Mouse (Mus musculus) ES-E14 (cell line): ENCODE data around the gene Dclk2. TPM values are rescaled to one million over a fixed set of nuclear protein-coding genes. Genes with fewer than 3 reads are reported as not detected.

ENCODE experiments used
- DNase-seq: peaks from one replicate; pipeline ENCODE4 v3.0.0-alpha.2; 2013; ENCODE audit warnings: low read depth, low spot score
- H3K27ac ChIP-seq: 2 replicates; pipeline ENCODE4 v1.5.1; 2012; ENCODE audit warnings: low read depth, mild to moderate bottlenecking, low read length, moderate library complexity, mixed read lengths; ENCODE audit not compliant: poor library complexity, insufficient read depth, severe bottlenecking
- H3K36me3 ChIP-seq: 2 replicates; pipeline ENCODE4 v1.6.1; 2012; ENCODE audit warnings: mild to moderate bottlenecking, low read length, moderate library complexity, mixed read lengths; ENCODE audit not compliant: control insufficient read depth, poor library complexity, insufficient read depth, severe bottlenecking
- H3K4me1 ChIP-seq, 2 experiments: fragments of 150-350 bp in 1 of 2; sonication (generic) in 1 of 2; 2 replicates each; pipeline ENCODE4 v1.6.1; 2012; ENCODE audit warnings: low read length in 2 of 2, mild to moderate bottlenecking in 1 of 2, mixed read lengths in 1 of 2; ENCODE audit not compliant: control insufficient read depth in 2 of 2, insufficient read depth in 2 of 2, poor library complexity in 1 of 2
- H3K4me3 ChIP-seq, 2 experiments: fragments of 150-350 bp in 1 of 2; sonication (generic) in 1 of 2; 2 replicates each; pipeline ENCODE4 v1.5.1; 2012; ENCODE audit warnings: low read length in 2 of 2, low read depth in 1 of 2, mild to moderate bottlenecking in 1 of 2, mixed read lengths in 1 of 2; ENCODE audit not compliant: insufficient read depth in 1 of 2, poor library complexity in 1 of 2, severe bottlenecking in 1 of 2
- H3K9ac ChIP-seq: 2 replicates; pipeline ENCODE4 v1.6.1; 2012; ENCODE audit warnings: low read depth, mild to moderate bottlenecking, low read length, mixed read lengths; ENCODE audit not compliant: poor library complexity, insufficient read depth, severe bottlenecking
- H3K9me3 ChIP-seq: fragments of 150-350 bp; sonication (generic); 2 replicates; pipeline ENCODE4 v1.6.1; 2012; ENCODE audit warnings: low read depth, mild to moderate bottlenecking, low read length; ENCODE audit not compliant: control insufficient read depth, insufficient read depth
- CHD2 ChIP-seq: IDR thresholded peaks from 2 replicates; pipeline ENCODE4 v1.6.1; 2014; ENCODE audit warnings: mild to moderate bottlenecking, low read depth, low read length, inconsistent platforms
- HCFC1 ChIP-seq: IDR thresholded peaks from 2 replicates; pipeline ENCODE4 v1.6.1; 2012; ENCODE audit warnings: low read length, inconsistent platforms, borderline replicate concordance; ENCODE audit not compliant: insufficient read depth
- MAFK ChIP-seq: IDR thresholded peaks from 2 replicates; pipeline ENCODE4 v1.6.1; 2014; ENCODE audit warnings: mild to moderate bottlenecking, low read depth, low read length, inconsistent platforms; ENCODE audit not compliant: insufficient read depth
- ZC3H11A ChIP-seq: IDR thresholded peaks from 2 replicates; pipeline ENCODE4 v1.6.1; 2012; ENCODE audit warnings: low read depth, mild to moderate bottlenecking, inconsistent platforms, low read length, borderline replicate concordance
- ZNF384 ChIP-seq: IDR thresholded peaks from 2 replicates; pipeline ENCODE4 v1.6.1; 2012; ENCODE audit warnings: low read depth, low read length, inconsistent platforms
- in situ Hi-C, 2 experiments: fragments of 600-800 bp; cut with MboI; formaldehyde crosslinking; loops; one replicate each; pipeline ENCODE4 v1.15.1; 2025; ENCODE audit warnings: low sequenced_read_pairs in 2 of 2, inconsistent platforms in 1 of 2; ENCODE audit not compliant: unreplicated experiment in 2 of 2
- total RNA-seq: library from RNA; depleted of rRNA; stranded (reverse); fragments of 300-350 nt; gene quantifications from 2 replicates; pipeline ENCODE4 v1.2.3, GENCODE M21; 2012

Gene Dclk2
- total RNA-seq, 1 experiment: 13.6 TPM

DNA sequence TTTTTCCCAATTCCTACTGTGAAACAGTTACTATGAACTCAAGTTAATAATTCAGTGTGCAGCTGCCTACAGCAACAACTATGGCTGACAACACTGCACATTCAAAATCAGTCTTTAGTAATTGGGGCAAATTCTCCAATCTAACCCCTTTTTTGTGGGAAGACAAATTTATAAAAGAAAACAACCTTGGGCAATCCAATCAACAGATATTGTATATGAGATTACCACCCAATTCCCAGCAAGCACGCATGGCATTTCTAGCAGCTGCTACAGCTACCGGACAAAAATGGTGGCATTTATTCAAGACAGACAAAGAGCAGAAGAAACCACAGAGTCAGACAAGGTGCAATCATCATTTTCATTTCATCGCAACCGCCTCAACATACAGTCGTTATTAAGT is 62.0 kb downstream of the Dclk2 start:
- Histone ChIP-seq H3K9ac (no peak overlapping the region), H3K27ac (no peak overlapping the region), H3K4me1 (peaks cover 5 to 13% of the 10 kb centered on the region in 2 experiments; a peak in 3 of 4 replicates), H3K4me3 (no peak overlapping the region), H3K36me3 (no peaks in the 10 kb centered on the region), H3K9me3 (no peaks in the 10 kb centered on the region)
- TF ChIP-seq MAFK: no peak
- no peak for TF ChIP-seq ZNF384
- no peak for TF ChIP-seq HCFC1
- TF ChIP-seq ZC3H11A: no peak
- TF ChIP-seq CHD2: no peak
- no peak for DNase-seq
- in situ Hi-C loops: no loop called here

GRCm38 (mm10) chr3:86857833-86858398 is 62.7 kb downstream of the Dclk2 start:
- H3K36me3 ChIP-seq: no peaks in the 10 kb centered on the region
- H3K4me3 ChIP-seq: no peak overlapping the region
- TF ChIP-seq MAFK (no peak), CHD2 (no peak), ZNF384 (no peak), HCFC1 (no peak), ZC3H11A (no peak)
- no peaks in the 10 kb centered on the region for H3K9me3 ChIP-seq
- no peak for DNase-seq
- no peak overlapping the region for H3K9ac ChIP-seq
- H3K4me1 ChIP-seq: peaks cover 7 to 16% of the 10 kb centered on the region in 2 experiments
- in situ Hi-C loops: no loop called here
- no peak overlapping the region for H3K27ac ChIP-seq

DNA sequence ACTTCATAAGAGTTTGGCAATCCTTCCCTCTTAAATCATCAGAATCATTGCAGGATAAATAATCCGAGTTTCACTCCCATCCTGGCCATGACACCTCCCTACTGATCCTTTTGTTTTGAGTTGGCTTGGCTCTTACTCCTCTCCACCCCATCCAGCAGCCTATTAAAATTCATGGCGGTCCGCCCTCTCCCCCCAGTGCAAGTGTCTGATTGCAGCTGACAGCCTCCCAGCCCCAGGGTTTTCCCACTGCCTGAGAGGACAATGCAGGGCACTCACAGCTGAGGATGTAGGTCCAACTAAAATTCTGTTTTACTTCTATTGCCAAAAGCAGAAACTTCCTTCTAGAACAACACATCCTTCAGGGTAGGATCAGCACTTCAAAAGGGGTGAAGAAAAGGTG is 67.8 kb downstream of the Dclk2 start:
- in situ Hi-C loops: no loop called here
- Histone ChIP-seq H3K9me3 (no peaks in the 10 kb centered on the region), H3K9ac (no peak overlapping the region), H3K36me3 (no peaks in the 10 kb centered on the region), H3K4me1 (peaks cover 6 to 10% of the 10 kb centered on the region in 2 experiments), H3K27ac (no peak overlapping the region), H3K4me3 (no peak overlapping the region)
- no peak for DNase-seq
- no peak for TF ChIP-seq ZNF384

DNA sequence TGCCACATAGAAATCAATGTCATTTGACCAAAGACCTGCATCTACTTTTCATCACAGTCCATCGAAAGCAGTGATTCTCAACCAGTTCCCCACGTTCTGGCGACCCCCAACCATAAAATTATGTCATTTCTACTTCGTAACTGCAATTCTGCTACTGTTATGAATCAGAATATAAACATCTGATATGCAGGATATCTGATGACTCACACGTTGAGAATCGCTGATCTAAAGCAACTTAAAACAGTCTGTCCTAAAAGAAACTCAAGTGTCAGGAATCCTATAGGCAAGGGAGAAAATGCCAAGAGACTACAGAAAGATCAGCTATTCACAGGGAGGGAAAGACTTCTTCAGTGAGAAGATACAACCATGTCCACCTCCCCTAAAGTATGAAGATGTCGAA is 69.5 kb downstream of the Dclk2 start:
- Histone ChIP-seq H3K9me3 (no peaks in the 10 kb centered on the region), H3K4me3 (no peak overlapping the region), H3K27ac (no peak overlapping the region), H3K9ac (no peak overlapping the region), H3K36me3 (no peaks in the 10 kb centered on the region), H3K4me1 (peaks cover 14 to 16% of the 10 kb centered on the region in 2 experiments)
- in situ Hi-C loops: no loop called here
- TF ChIP-seq ZC3H11A: no peak
- no peak for TF ChIP-seq ZNF384
- TF ChIP-seq MAFK: no peak
- no peak for TF ChIP-seq HCFC1
- TF ChIP-seq CHD2: no peak
- DNase-seq: no peak
